Mouse (Mus musculus): ENCODE results near the gene Ccdc146.
"Not testable (repeated sequence)": the region's sequence is repeated elsewhere in the genome, so short reads cannot be mapped to it uniquely, and the experiment has no call there.

The Ccdc146 gene

GRCm38 (mm10) chr5:21387340-21387739 lies 37.1 kb downstream of the Ccdc146 start:
- no peak for DNase-seq (ENCODE audit: low spot score)

- DNase-seq (ENCODE audit: low spot score), result no peak
Observed at GRCm38 (mm10) chr5:21386432-21386831, 38.0 kb downstream of the Ccdc146 start.

GRCm38 (mm10) chr5:21384976-21385375 lies 39.5 kb downstream of the Ccdc146 start:
- DNase-seq (ENCODE audit: low spot score), result no peak

- no peak for DNase-seq (ENCODE audit: low spot score)
Observed at GRCm38 (mm10) chr5:21384252-21384960, 40.1 kb downstream of the Ccdc146 start.

- no peak for DNase-seq (ENCODE audit: low spot score)
Observed at GRCm38 (mm10) chr5:21383392-21384251, 40.9 kb downstream of the Ccdc146 start.

- no peak for DNase-seq (ENCODE audit: low spot score)
Observed at GRCm38 (mm10) chr5:21382678-21383077, 41.8 kb downstream of the Ccdc146 start.

- no peak for DNase-seq (ENCODE audit: low spot score)
Observed at GRCm38 (mm10) chr5:21381986-21382385, 42.5 kb downstream of the Ccdc146 start.

- DNase-seq (ENCODE audit: low spot score), result no peak
Observed at GRCm38 (mm10) chr5:21378397-21378796, 46.1 kb downstream of the Ccdc146 start.

- no peak for DNase-seq (ENCODE audit: low spot score)
Observed at GRCm38 (mm10) chr5:21376935-21377334, 47.5 kb downstream of the Ccdc146 start.

GRCm38 (mm10) chr5:21373180-21373518 lies 51.3 kb downstream of the Ccdc146 start:
- no peak for DNase-seq (ENCODE audit: low spot score)

- DNase-seq (ENCODE audit: low spot score), result no peak
Observed at GRCm38 (mm10) chr5:21372493-21373179, 51.8 kb downstream of the Ccdc146 start, which contains the start of gene Fgl2. TSS of gene Fgl2 (plus strand) at chr5:21372642.

- DNase-seq (ENCODE audit: low spot score), result no peak
Observed at GRCm38 (mm10) chr5:21371920-21372319, 52.6 kb downstream of the Ccdc146 start.

GRCm38 (mm10) chr5:21370218-21370947 lies 54.1 kb downstream of the Ccdc146 start:
- no peak for DNase-seq (ENCODE audit: low spot score)

GRCm38 (mm10) chr5:21367514-21367913 lies 57.0 kb downstream of the Ccdc146 start:
- no peak for DNase-seq (ENCODE audit: low spot score)

- DNase-seq (ENCODE audit: low spot score), result no peak
Observed at GRCm38 (mm10) chr5:21366338-21367053, 58.0 kb downstream of the Ccdc146 start.

- no peak for DNase-seq (ENCODE audit: low spot score)
Observed at GRCm38 (mm10) chr5:21363343-21363742, 61.1 kb downstream of the Ccdc146 start.

- no peak for DNase-seq (ENCODE audit: low spot score)
Observed at GRCm38 (mm10) chr5:21358648-21359047, 65.8 kb downstream of the Ccdc146 start.

GRCm38 (mm10) chr5:21351678-21352077 lies 72.8 kb downstream of the Ccdc146 start:
- DNase-seq (ENCODE audit: low spot score), result no peak

GRCm38 (mm10) chr5:21348366-21348765 lies 76.1 kb downstream of the Ccdc146 start:
- DNase-seq (ENCODE audit: low spot score), result no peak

GRCm38 (mm10) chr5:21342265-21342664 lies 82.2 kb downstream of the Ccdc146 start:
- not testable (repeated sequence) for DNase-seq (ENCODE audit: low spot score)

GRCm38 (mm10) chr5:21332119-21332518 lies 92.4 kb downstream of the Ccdc146 start:
- no peak for DNase-seq (ENCODE audit: low spot score)
